Comparison of ENCODE assay signal across 17 mouse cellular contexts in the genomic region with DNA sequence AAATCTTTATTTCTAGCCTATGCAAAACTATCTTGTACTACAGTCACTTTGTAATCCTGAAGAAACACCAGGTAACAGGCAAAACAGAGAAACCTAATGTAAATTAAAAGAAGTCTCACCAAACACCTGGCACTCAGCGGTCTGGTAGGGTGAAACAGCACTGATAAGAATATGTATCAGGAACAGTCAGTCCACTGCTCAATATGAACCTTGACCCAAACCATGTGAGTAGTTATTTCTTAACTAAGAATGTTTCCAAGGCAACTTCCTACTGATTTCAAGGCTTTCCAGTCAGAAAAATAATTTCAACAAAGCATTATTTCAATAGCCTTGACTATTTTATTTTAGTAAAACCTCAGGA. TPM values are rescaled to one million over a fixed set of nuclear protein-coding genes. Genes with fewer than 3 reads are reported as not detected.
A peak's percentile ranks its signal among the peaks of the same experiment; 100 is the strongest.
DNase-seq lines count a peak whose midpoint lies in the region; ATAC-seq and TF ChIP-seq lines count a peak whose summit lies in the region.
"Had no signal": no experiment of that assay in that cellular context is flagged by ENCODE, and none has a peak within 500 bp of the region (broad histone marks: within the 10 kb centered on the region; RNA-seq: fewer than 3 reads in every experiment).

No protein-coding gene starts in this region.

- H3K4me1 ChIP-seq in intestine, embryonic 15.5 days (replicated peaks) = 0 out of 2 replicates have a peak, but pooled peaks cover 9% of the 10 kb centered on the region
- H3K4me1 ChIP-seq in liver, embryonic 14.5 days (replicated peaks; ENCODE audit: control insufficient read depth in 2 of 2, insufficient read depth in 2 of 2, low read length in 1 of 2) = peaks cover 10 to 22% of the 10 kb centered on the region in 2 experiments
- H3K4me1 ChIP-seq in stomach, embryonic 16.5 days (ENCODE audit: control insufficient read depth, insufficient read depth, low read length) = peaks cover 6% of the 10 kb centered on the region
- H3K4me1 ChIP-seq in thymus, adult 2 months (replicated peaks; ENCODE audit: control insufficient read depth, insufficient read depth, low read length) = peaks cover 3% of the 10 kb centered on the region
- H3K4me1 ChIP-seq: embryonic facial prominence, embryonic 12.5 days had no signal

- TF ChIP-seq EP300 in liver, embryonic 14.5 days (IDR thresholded peaks at IDR 0.05; ENCODE audit: low read depth) = peak; percentile 78

- H3K9ac ChIP-seq in intestine, embryonic 15.5 days = no peak overlapping the region
- no peak overlapping the region for H3K9ac ChIP-seq in liver, embryonic 14.5 days (replicated peaks)
- no peak overlapping the region for H3K9ac ChIP-seq in stomach, embryonic 16.5 days (ENCODE audit: low read length)
- H3K9ac ChIP-seq: embryonic facial prominence, embryonic 12.5 days; forebrain, postnatal 0 days; hindbrain, embryonic 13.5 days; limb, embryonic 15.5 days had no signal

- no peak overlapping the region for H3K4me3 ChIP-seq in intestine, embryonic 15.5 days (replicated peaks)
- no peak overlapping the region for H3K4me3 ChIP-seq in liver, embryonic 14.5 days (ENCODE audit: insufficient read depth in 1 of 2, low read depth in 2 of 2, low read length in 2 of 2)
- no peak overlapping the region for H3K4me3 ChIP-seq in stomach, embryonic 16.5 days (replicated peaks; ENCODE audit: low read length)
- H3K4me3 ChIP-seq in thymus, adult 2 months (ENCODE audit: control insufficient read depth, insufficient read depth, low read length) = no peak overlapping the region
- H3K4me3 ChIP-seq: embryonic facial prominence, embryonic 12.5 days; hindbrain, embryonic 13.5 days; limb, embryonic 15.5 days; myocyte had no signal

- 61% methylated on average over 1 of the region's 1 CpGs for WGBS in intestine, embryonic 15.5 days
- 0% methylated on average over 1 of the region's 1 CpGs for WGBS in liver, embryonic 14.5 days (ENCODE audit: insufficient replicate concordance)
- WGBS in stomach, embryonic 16.5 days = 44% methylated on average over 1 of the region's 1 CpGs
- WGBS in thymus, adult 2 months = 97% methylated on average over 1 of the region's 1 CpGs

- no peaks in the 10 kb centered on the region for H3K36me3 ChIP-seq in intestine, embryonic 15.5 days
- no peaks in the 10 kb centered on the region for H3K36me3 ChIP-seq in liver, embryonic 14.5 days (replicated peaks; ENCODE audit: control insufficient read depth, insufficient read depth, low read depth)
- H3K36me3 ChIP-seq in stomach, embryonic 16.5 days (ENCODE audit: control insufficient read depth, insufficient read depth, low read length) = no peaks in the 10 kb centered on the region
- no peaks in the 10 kb centered on the region for H3K36me3 ChIP-seq in thymus, adult 2 months (ENCODE audit: control insufficient read depth, insufficient read depth, low read length)
- H3K36me3 ChIP-seq: embryonic facial prominence, embryonic 12.5 days; hindbrain, embryonic 13.5 days had no signal

- peak; percentile 45 to 55 (median 53) for DNase-seq in liver, embryonic 14.5 days (ENCODE audit: low read depth in 3 of 3, low spot score in 3 of 3)
- no peak for DNase-seq in ovary, adult 18-20 months (ENCODE audit: low spot score)
- no peak for DNase-seq in adrenal gland, adult 18-20 months (ENCODE audit: low spot score in 2 of 2)
- no peak for DNase-seq in thymus, adult 2 months
- DNase-seq: cerebellum, adult 2 months; forebrain, postnatal 0 days; kidney, adult 11 months; lung, postnatal 14 days had no signal

- H3K27ac ChIP-seq in intestine, embryonic 15.5 days = peak overlapping the region; percentile 79
- peak overlapping the region; percentile 35 for H3K27ac ChIP-seq in liver, embryonic 14.5 days
- peak overlapping the region; percentile 68; the same call in 1 of the 2 replicates for H3K27ac ChIP-seq in stomach, embryonic 16.5 days (ENCODE audit: low read length)
- no peak overlapping the region for H3K27ac ChIP-seq in thymus, adult 2 months (ENCODE audit: control insufficient read depth, insufficient read depth, low read length)
- H3K27ac ChIP-seq: embryonic facial prominence, embryonic 12.5 days; limb, embryonic 15.5 days had no signal

- TF ChIP-seq POLR2A in thymus, adult 2 months (IDR thresholded peaks at IDR 0.05; ENCODE audit: control insufficient read depth, extremely low read depth, insufficient read depth, low read length, poor library complexity) = no peak

- peak overlapping the region; percentile 18; the same call in 1 of the 2 replicates for H3K4me2 ChIP-seq in intestine, embryonic 15.5 days (replicated peaks)
- H3K4me2 ChIP-seq in liver, embryonic 14.5 days (ENCODE audit: low read depth) = peak overlapping the region; percentile 21; the same call in 1 of the 2 replicates
- H3K4me2 ChIP-seq in stomach, embryonic 16.5 days (ENCODE audit: low read depth, low read length) = no peak overlapping the region
- H3K4me2 ChIP-seq: embryonic facial prominence, embryonic 12.5 days; hindbrain, embryonic 13.5 days; limb, embryonic 15.5 days; midbrain, embryonic 11.5 days had no signal

- no peaks in the 10 kb centered on the region for H3K9me3 ChIP-seq in intestine, embryonic 15.5 days
- no peaks in the 10 kb centered on the region for H3K9me3 ChIP-seq in liver, embryonic 14.5 days (ENCODE audit: control insufficient read depth, low read length)
- H3K9me3 ChIP-seq in stomach, embryonic 16.5 days (replicated peaks; ENCODE audit: control insufficient read depth, low read length) = no peaks in the 10 kb centered on the region
- H3K9me3 ChIP-seq: embryonic facial prominence, embryonic 12.5 days; G1E; hindbrain, embryonic 13.5 days; limb, embryonic 15.5 days had no signal

- TF ChIP-seq CTCF in liver, embryonic 14.5 days (IDR thresholded peaks at IDR 0.05; ENCODE audit: low read depth) = no peak
- no peak for TF ChIP-seq CTCF in thymus, adult 2 months (IDR thresholded peaks at IDR 0.05; ENCODE audit: borderline replicate concordance, control insufficient read depth, extremely low read depth, insufficient read depth, low read length, poor library complexity)

- 0 out of 2 replicates have a peak, but pooled peaks have one; percentile 29 for ATAC-seq in common myeloid progenitor, adult 5-6 weeks (replicated peaks; ENCODE audit: low read depth, poor library complexity, severe bottlenecking)
- peak; percentile 87 for ATAC-seq in intestine, embryonic 15.5 days
- peak; percentile 86 for ATAC-seq in liver, embryonic 14.5 days (ENCODE audit: insufficient read depth)
- ATAC-seq in stomach, embryonic 16.5 days (ENCODE audit: insufficient read depth, low FRiP score) = no peak; the same call in 1 of the 2 replicates
- ATAC-seq: forebrain, postnatal 0 days had no signal

- no peaks in the 10 kb centered on the region for H3K27me3 ChIP-seq in intestine, embryonic 15.5 days (replicated peaks)
- no peaks in the 10 kb centered on the region for H3K27me3 ChIP-seq in liver, embryonic 14.5 days (ENCODE audit: control insufficient read depth, insufficient read depth, low read length)
- H3K27me3 ChIP-seq in stomach, embryonic 16.5 days (ENCODE audit: control insufficient read depth, insufficient read depth, low read length) = no peaks in the 10 kb centered on the region
- no peaks in the 10 kb centered on the region for H3K27me3 ChIP-seq in thymus, adult 2 months (ENCODE audit: control insufficient read depth, insufficient read depth, low read length)
- H3K27me3 ChIP-seq: embryonic facial prominence, embryonic 12.5 days; hindbrain, embryonic 13.5 days; limb, embryonic 15.5 days had no signal

RNA-seq across cellular contexts. Expression of gene Usp3, which starts 17.1 kb away (rescaled TPM):
- total RNA-seq in common myeloid progenitor, adult 5-6 weeks (2017) = 54.7 and 81.8 TPM in 2 replicates
- 78.9 and 79.5 TPM in 2 replicates for polyA plus RNA-seq in intestine, embryonic 15.5 days (2015; fragmentation: Nextera tagmentation; extraction: Ambion mirVana)
- 3.6 and 6.7 TPM in 2 replicates for polyA plus RNA-seq in liver, embryonic 14.5 days (2012; rRNA removed)
- polyA plus RNA-seq in liver, embryonic 14.5 days (2014; fragmentation: Nextera tagmentation; extraction: Ambion mirVana) = 14.8 TPM in 2 replicates
- 54.5 and 65.1 TPM in 2 replicates for polyA plus RNA-seq in stomach, embryonic 16.5 days (2015; fragmentation: Nextera tagmentation; extraction: Ambion mirVana)
- 10 to 100 TPM; 33.0 to 41.0 TPM for total RNA-seq in adrenal gland, adult 18-20 months (2021)
- polyA plus RNA-seq in thymus, adult 2 months (2012; rRNA removed) = 66.1 and 70.5 TPM in 2 replicates

Comparison
In these comparisons a context has a peak if more than half of its experiments do, and no peak if none do; other contexts are left out.
1. DNase-seq: peak in liver, embryonic 14.5 days (3 of 3); none in ovary, adult 18-20 months (single experiment), adrenal gland, adult 18-20 months (0 of 2) and thymus, adult 2 months (single experiment).